Mouse (Mus musculus) embryo, embryonic 9.5 days (tissue): ENCODE data around the gene Pik3cb.

Experiments
- DNase-seq: peaks from one replicate; pipeline ENCODE4 v3.0.0-alpha.2; 2017; ENCODE audit errors: extremely low spot score

The Pik3cb gene

GRCm38 (mm10) chr9:99081718-99082117 lies 58.7 kb downstream of the Pik3cb start:
- no peak for DNase-seq

GRCm38 (mm10) chr9:99081308-99081707 lies 59.1 kb downstream of the Pik3cb start:
- no peak for DNase-seq

- no peak for DNase-seq
These were observed 59.8 kb downstream of the Pik3cb start for GRCm38 (mm10) chr9:99080657-99081056.

GRCm38 (mm10) chr9:99074462-99074861 lies 66.0 kb downstream of the Pik3cb start:
- DNase-seq: no peak

- DNase-seq: no peak
These were observed 67.9 kb downstream of the Pik3cb start for GRCm38 (mm10) chr9:99072538-99072937.

- DNase-seq: no peak
These were observed 75.1 kb downstream of the Pik3cb start for GRCm38 (mm10) chr9:99065311-99065710.

- DNase-seq: no peak
These were observed 76.2 kb downstream of the Pik3cb start for GRCm38 (mm10) chr9:99064216-99064615.

- DNase-seq: peak; percentile 72
These were observed 77.9 kb downstream of the Pik3cb start for GRCm38 (mm10) chr9:99062544-99062943.

- DNase-seq: no peak
These were observed 82.7 kb downstream of the Pik3cb start for GRCm38 (mm10) chr9:99057751-99058150.

GRCm38 (mm10) chr9:99049760-99050159 lies 90.7 kb downstream of the Pik3cb start:
- DNase-seq: no peak

GRCm38 (mm10) chr9:99048724-99049250 lies 91.6 kb downstream of the Pik3cb start:
- DNase-seq: no peak

- no peak for DNase-seq
These were observed 95.7 kb downstream of the Pik3cb start for GRCm38 (mm10) chr9:99044761-99045160.

GRCm38 (mm10) chr9:99042641-99043040 lies 97.8 kb downstream of the Pik3cb start:
- DNase-seq: no peak

GRCm38 (mm10) chr9:99041994-99042393 lies 98.4 kb downstream of the Pik3cb start:
- DNase-seq: no peak

- DNase-seq: no peak
These were observed 104.8 kb downstream of the Pik3cb start, which contains the start of gene Gm1123 for GRCm38 (mm10) chr9:99035575-99035974. Gene Gm1123 (minus strand): TSS chr9:99035715.

- DNase-seq: no peak
These were observed 106.3 kb downstream of the Pik3cb start for GRCm38 (mm10) chr9:99034111-99034510.

- no peak for DNase-seq
These were observed 108.4 kb downstream of the Pik3cb start for GRCm38 (mm10) chr9:99032031-99032430.

GRCm38 (mm10) chr9:99021751-99022150 lies 118.7 kb downstream of the Pik3cb start:
- peak; percentile 4 for DNase-seq

- no peak for DNase-seq
These were observed 119.3 kb downstream of the Pik3cb start for GRCm38 (mm10) chr9:99021166-99021565.

- DNase-seq: no peak
These were observed 122.7 kb downstream of the Pik3cb start for GRCm38 (mm10) chr9:99017679-99018078.

GRCm38 (mm10) chr9:99016759-99017158 lies 123.7 kb downstream of the Pik3cb start:
- DNase-seq: no peak

- DNase-seq: no peak
These were observed 124.1 kb downstream of the Pik3cb start for GRCm38 (mm10) chr9:99016301-99016700.

- no peak for DNase-seq
These were observed 130.6 kb downstream of the Pik3cb start for GRCm38 (mm10) chr9:99009898-99010199.
